Mouse (Mus musculus) splenic B cell, adult 2 months (primary cell): ENCODE data around the gene Cpne7.
A peak's percentile ranks its signal among the peaks of the same experiment; 100 is the strongest.
"Not testable (repeated sequence)": the region's sequence is repeated elsewhere in the genome, so short reads cannot be mapped to it uniquely, and the experiment has no call there.

ENCODE experiments used
- DNase-seq: peaks from one replicate; pipeline ENCODE4 v3.0.0-alpha.2; 2011; ENCODE audit warnings: low read depth, low spot score
- H3K27me3 ChIP-seq: 2 replicates; pipeline ENCODE4 v1.6.1; 2012; ENCODE audit warnings: mild to moderate bottlenecking, low read length, moderate library complexity, mixed read lengths; ENCODE audit not compliant: control insufficient read depth, poor library complexity, insufficient read depth, severe bottlenecking
- H3K36me3 ChIP-seq: 2 replicates; pipeline ENCODE4 v1.6.1; 2012; ENCODE audit warnings: mild to moderate bottlenecking, low read length, moderate library complexity, mixed read lengths; ENCODE audit not compliant: control insufficient read depth, poor library complexity, insufficient read depth, severe bottlenecking

Cpne7 gene

GRCm38 (mm10) chr8:123117127-123117731 lies at the start of gene Cpne7:
TSS of gene Cpne7 (plus strand) at chr8:123117374.
- DNase-seq: no peak
- no peaks in the 10 kb centered on the region for H3K36me3 ChIP-seq
- H3K27me3 ChIP-seq: no peaks in the 10 kb centered on the region; the same call in 1 of the 2 replicates

- no peaks in the 10 kb centered on the region for H3K27me3 ChIP-seq
- H3K36me3 ChIP-seq: peaks cover 3% of the 10 kb centered on the region
- no peak for DNase-seq
These were observed 46.0 kb upstream of the Cpne7 start for GRCm38 (mm10) chr8:123071176-123071575.

GRCm38 (mm10) chr8:123077213-123077612 lies 40.0 kb upstream of the Cpne7 start:
- no peaks in the 10 kb centered on the region for H3K27me3 ChIP-seq
- peaks cover 10% of the 10 kb centered on the region for H3K36me3 ChIP-seq
- no peak for DNase-seq

- Histone ChIP-seq H3K36me3 (peaks cover 7% of the 10 kb centered on the region), H3K27me3 (no peaks in the 10 kb centered on the region)
- DNase-seq: no peak
These were observed 34.2 kb upstream of the Cpne7 start for GRCm38 (mm10) chr8:123082993-123083392.

- no peak for DNase-seq
- Histone ChIP-seq H3K27me3 (no peaks in the 10 kb centered on the region), H3K36me3 (peaks cover 7% of the 10 kb centered on the region)
These were observed 33.6 kb upstream of the Cpne7 start for GRCm38 (mm10) chr8:123083610-123084009.

GRCm38 (mm10) chr8:123087289-123087688 lies 29.9 kb upstream of the Cpne7 start:
- no peaks in the 10 kb centered on the region for H3K27me3 ChIP-seq
- DNase-seq: no peak
- peaks cover 3% of the 10 kb centered on the region for H3K36me3 ChIP-seq

GRCm38 (mm10) chr8:123097216-123097615 lies 20.0 kb upstream of the Cpne7 start:
- DNase-seq: no peak
- Histone ChIP-seq H3K27me3 (no peaks in the 10 kb centered on the region), H3K36me3 (peaks cover 1% of the 10 kb centered on the region; the same call in 1 of the 2 replicates)

- H3K27me3 ChIP-seq: no peaks in the 10 kb centered on the region
- no peak for DNase-seq
- H3K36me3 ChIP-seq: peaks cover 1% of the 10 kb centered on the region; the same call in 1 of the 2 replicates
These were observed 19.2 kb upstream of the Cpne7 start for GRCm38 (mm10) chr8:123097786-123098584.

GRCm38 (mm10) chr8:123100288-123100687 lies 16.9 kb upstream of the Cpne7 start:
- Histone ChIP-seq H3K36me3 (peaks cover 11% of the 10 kb centered on the region), H3K27me3 (no peaks in the 10 kb centered on the region)
- no peak for DNase-seq

- H3K36me3 ChIP-seq: peaks cover 14% of the 10 kb centered on the region
- H3K27me3 ChIP-seq: no peaks in the 10 kb centered on the region
- no peak for DNase-seq
These were observed 15.9 kb upstream of the Cpne7 start for GRCm38 (mm10) chr8:123101244-123101643.

GRCm38 (mm10) chr8:123101735-123102685 lies 15.2 kb upstream of the Cpne7 start, which contains the start of gene Rpl13:
TSS of gene Rpl13 (plus strand) at chr8:123102350.
- Histone ChIP-seq H3K36me3 (peaks cover 14% of the 10 kb centered on the region), H3K27me3 (no peaks in the 10 kb centered on the region)
- DNase-seq: peak; percentile 96

- not testable (repeated sequence) for DNase-seq
These were observed 14.3 kb upstream of the Cpne7 start for GRCm38 (mm10) chr8:123102855-123103254.

GRCm38 (mm10) chr8:123103285-123103684 lies 13.9 kb upstream of the Cpne7 start:
- H3K27me3 ChIP-seq: no peaks in the 10 kb centered on the region
- DNase-seq: no peak
- peaks cover 13% of the 10 kb centered on the region for H3K36me3 ChIP-seq

More at GRCm38 (mm10) chr8:123102855-123103254, 14.3 kb upstream of the Cpne7 start:
- not testable (repeated sequence) for H3K27me3 ChIP-seq
- peaks cover 13% of the 10 kb centered on the region for H3K36me3 ChIP-seq

GRCm38 (mm10) chr8:123104046-123104767 lies 13.0 kb upstream of the Cpne7 start:
- no peak for DNase-seq
- Histone ChIP-seq H3K27me3 (no peaks in the 10 kb centered on the region), H3K36me3 (peaks cover 13% of the 10 kb centered on the region)
